In genomic region chr10:24695786-24696185, GRCm38 (mm10) we compare ENCODE assay signal across 16 mouse cellular contexts. TPM values are rescaled to one million over a fixed set of nuclear protein-coding genes. Genes with fewer than 3 reads are reported as not detected.
DNase-seq lines count a peak whose midpoint lies in the region; ATAC-seq and TF ChIP-seq lines count a peak whose summit lies in the region.
"Had no signal": no experiment of that assay in that cellular context is flagged by ENCODE, and none has a peak within 500 bp of the region (broad histone marks: within the 10 kb centered on the region; RNA-seq: fewer than 3 reads in every experiment).

No protein-coding gene starts in this region.

- intact Hi-C loops in gastrocnemius, adult 2 months (cut with DNase I): no loop called here
- intact Hi-C loops in gastrocnemius, postnatal 14 days (cut with DNase I; ENCODE audit: low total_unique reads): no loop called here

- H3K9ac ChIP-seq in heart, embryonic 11.5 days (ENCODE audit: low read depth, low read length): no peak overlapping the region
- H3K9ac ChIP-seq: embryonic facial prominence, embryonic 12.5 days; forebrain, embryonic 15.5 days; hindbrain, embryonic 14.5 days; intestine, embryonic 15.5 days had no signal

- no peaks in the 10 kb centered on the region for H3K36me3 ChIP-seq in heart, embryonic 11.5 days (ENCODE audit: control insufficient read depth, insufficient read depth, low read length)
- H3K36me3 ChIP-seq: embryonic facial prominence, embryonic 12.5 days; forebrain, embryonic 15.5 days; intestine, embryonic 15.5 days had no signal

- H3K4me3 ChIP-seq in gastrocnemius, adult 2 months: no peak overlapping the region
- H3K4me3 ChIP-seq in heart, embryonic 11.5 days (ENCODE audit: low read depth, low read length): no peak overlapping the region
- H3K4me3 ChIP-seq: embryonic facial prominence, embryonic 12.5 days; forebrain, embryonic 15.5 days; intestine, embryonic 15.5 days had no signal

- H3K4me1 ChIP-seq in heart, embryonic 11.5 days (ENCODE audit: control insufficient read depth, insufficient read depth, low read length): no peaks in the 10 kb centered on the region
- H3K4me1 ChIP-seq: embryonic facial prominence, embryonic 12.5 days; forebrain, embryonic 15.5 days had no signal

- no peak overlapping the region for H3K4me2 ChIP-seq in heart, embryonic 11.5 days
- H3K4me2 ChIP-seq: embryonic facial prominence, embryonic 12.5 days; forebrain, embryonic 15.5 days; hindbrain, embryonic 14.5 days; intestine, embryonic 15.5 days had no signal

- H3K9me3 ChIP-seq in heart, embryonic 11.5 days (replicated peaks; ENCODE audit: control insufficient read depth, low read length): no peaks in the 10 kb centered on the region
- H3K9me3 ChIP-seq: embryonic facial prominence, embryonic 12.5 days; forebrain, embryonic 15.5 days; intestine, embryonic 15.5 days had no signal

- ATAC-seq in heart, embryonic 11.5 days (replicated peaks; ENCODE audit: insufficient number of reproducible peaks, low FRiP score, low TSS enrichment): no peak
- ATAC-seq: forebrain, embryonic 15.5 days; intestine, embryonic 15.5 days had no signal

- DNase-seq in gastrocnemius, adult 2 months: peak; percentile 32
- DNase-seq in gastrocnemius, postnatal 10 days: no peak
- DNase-seq in heart, adult 9 months (ENCODE audit: low spot score in 2 of 2): peak; percentile 48 to 50
- DNase-seq in gastrocnemius, postnatal 14 days: peak; percentile 29
- peak; percentile 50 for DNase-seq in skeletal muscle tissue, adult 2 months (ENCODE audit: low read depth, low spot score)
- DNase-seq in kidney, adult 11 months: no peak
- DNase-seq: adrenal gland, postnatal 14 days; cerebellum, adult 11-12 months; cerebellum, adult 9-10 months; cerebellum, postnatal 25 days; kidney, adult 2 months had no signal

- 71% methylated on average over 5 of the region's 5 CpGs for WGBS in heart, embryonic 11.5 days (ENCODE audit: insufficient replicate concordance)

- TF ChIP-seq CTCF in gastrocnemius, adult 2 months (IDR thresholded peaks at IDR 0.05): no peak

- 0 out of 2 replicates have a peak overlapping the region, but pooled peaks have one; percentile 28 for H3K27ac ChIP-seq in gastrocnemius, adult 2 months
- H3K27ac ChIP-seq in heart, embryonic 11.5 days (ENCODE audit: low read depth, low read length): no peak overlapping the region
- H3K27ac ChIP-seq: embryonic facial prominence, embryonic 12.5 days; forebrain, embryonic 15.5 days; hindbrain, embryonic 14.5 days; intestine, embryonic 15.5 days had no signal

- no peaks in the 10 kb centered on the region for H3K27me3 ChIP-seq in heart, embryonic 11.5 days (ENCODE audit: control insufficient read depth, insufficient read depth, low read length)
- H3K27me3 ChIP-seq: embryonic facial prominence, embryonic 12.5 days; forebrain, embryonic 15.5 days; intestine, embryonic 15.5 days had no signal

RNA-seq across cellular contexts. Expression of gene Enpp1, which starts 16.2 kb away (rescaled TPM):
- 1 to 10 TPM; 2.6 to 6.1 TPM for total RNA-seq in gastrocnemius, adult 2 months (2021)
- 10 to 100 TPM in 1 of 2 experiments, 1 to 10 TPM in 1; 7.6 to 10.7 TPM for total RNA-seq in gastrocnemius, postnatal 10 days (2021)
- polyA plus RNA-seq in heart, embryonic 11.5 days (2014; fragmentation: Nextera tagmentation; extraction: Ambion mirVana): 6.3 and 8.2 TPM in 2 replicates
- total RNA-seq in gastrocnemius, postnatal 14 days (2021): 1 to 10 TPM; 5.9 to 6.4 TPM

Comparison
In these comparisons a context has a peak if more than half of its experiments do, and no peak if none do; other contexts are left out.
1. DNase-seq: peak in gastrocnemius, adult 2 months (single experiment), heart, adult 9 months (2 of 2), gastrocnemius, postnatal 14 days (single experiment) and skeletal muscle tissue, adult 2 months (single experiment); none in gastrocnemius, postnatal 10 days (single experiment) and kidney, adult 11 months (single experiment).